Mouse (Mus musculus): ENCODE data around the gene Cpne1. TPM values are rescaled to one million over a fixed set of nuclear protein-coding genes. Genes with fewer than 3 reads are reported as not detected.
"Not testable (repeated sequence)": the region's sequence is repeated elsewhere in the genome, so short reads cannot be mapped to it uniquely, and the experiment has no call there.

The Cpne1 gene
- polyA plus RNA-seq, 1 experiment from 2014 or later: 42.3 TPM

GRCm38 (mm10) chr2:156123731-156124130 lies 12.0 kb upstream of the Cpne1 start:
- TF ChIP-seq EP300 (IDR thresholded peaks at IDR 0.05): no peak
- no peak for TF ChIP-seq CTCF (IDR thresholded peaks at IDR 0.05)

GRCm38 (mm10) chr2:156119566-156119965 lies 7.8 kb upstream of the Cpne1 start:
- Histone ChIP-seq H3K9ac (replicated peaks; ENCODE audit: low read depth) (no peak overlapping the region), H3K27me3 (replicated peaks; ENCODE audit: insufficient read depth, low read length) (no peaks in the 10 kb centered on the region), H3K4me3 (ENCODE audit: low read depth, low read length) (no peak overlapping the region), H3K4me1 (ENCODE audit: insufficient read depth, low read depth, low read length) (no peaks in the 10 kb centered on the region), H3K36me3 (ENCODE audit: insufficient read depth, low read length) (peaks cover 7% of the 10 kb centered on the region; the same call in 1 of the 2 replicates), H3K9me3 (ENCODE audit: low read length) (no peaks in the 10 kb centered on the region), H3K27ac (ENCODE audit: low read length) (no peak overlapping the region), H3K4me2 (replicated peaks; ENCODE audit: low read depth, low read length) (no peak overlapping the region)
- DNase-seq (ENCODE audit: low spot score) (no peak), ATAC-seq (no peak)
- TF ChIP-seq EP300 (IDR thresholded peaks at IDR 0.05) (no peak), CTCF (IDR thresholded peaks at IDR 0.05) (no peak)

More at GRCm38 (mm10) chr2:156123731-156124130, 12.0 kb upstream of the Cpne1 start:
- 86% methylated on average over 5 of the region's 5 CpGs for WGBS
- Histone ChIP-seq H3K4me1 (ENCODE audit: insufficient read depth, low read depth, low read length) (no peaks in the 10 kb centered on the region), H3K4me2 (replicated peaks; ENCODE audit: low read depth, low read length) (no peak overlapping the region), H3K9me3 (ENCODE audit: low read length) (no peaks in the 10 kb centered on the region), H3K27ac (ENCODE audit: low read length) (no peak overlapping the region), H3K9ac (replicated peaks; ENCODE audit: low read depth) (no peak overlapping the region), H3K36me3 (ENCODE audit: insufficient read depth, low read length) (peaks cover 12% of the 10 kb centered on the region; the same call in 1 of the 2 replicates), H3K27me3 (replicated peaks; ENCODE audit: insufficient read depth, low read length) (no peaks in the 10 kb centered on the region), H3K4me3 (ENCODE audit: low read depth, low read length) (no peak overlapping the region)
- no peak for ATAC-seq
- DNase-seq (ENCODE audit: low spot score): no peak

GRCm38 (mm10) chr2:156112080-156112423 lies 287 bp upstream of the Cpne1 start:
- H3K4me2 ChIP-seq (replicated peaks; ENCODE audit: low read depth, low read length): peak overlapping the region; percentile 95
- not testable (repeated sequence) for DNase-seq (ENCODE audit: low spot score); ATAC-seq; H3K27me3 ChIP-seq (replicated peaks; ENCODE audit: insufficient read depth, low read length); H3K9me3 ChIP-seq (ENCODE audit: low read length); H3K36me3 ChIP-seq (ENCODE audit: insufficient read depth, low read length); H3K4me1 ChIP-seq (ENCODE audit: insufficient read depth, low read depth, low read length)
- H3K4me3 ChIP-seq (ENCODE audit: low read depth, low read length): peak overlapping the region; percentile 88
- H3K27ac ChIP-seq (ENCODE audit: low read length): peak overlapping the region; percentile 83; the same call in 1 of the 2 replicates
- peak overlapping the region; percentile 75 for H3K9ac ChIP-seq (replicated peaks; ENCODE audit: low read depth)
- WGBS: 19% methylated on average over 5 of the region's 5 CpGs

- WGBS: under 1% methylated on average over 16 of the region's 16 CpGs
- peak overlapping the region; percentile 88 for H3K4me3 ChIP-seq (ENCODE audit: low read depth, low read length)
- DNase-seq (ENCODE audit: low spot score): peak; percentile 61
- TF ChIP-seq CTCF (IDR thresholded peaks at IDR 0.05) (no peak), EP300 (IDR thresholded peaks at IDR 0.05) (no peak)
- H3K9me3 ChIP-seq (ENCODE audit: low read length): no peaks in the 10 kb centered on the region
- H3K4me2 ChIP-seq (replicated peaks; ENCODE audit: low read depth, low read length): peak overlapping the region; percentile 95
- no peaks in the 10 kb centered on the region; the same call in 1 of the 2 replicates for H3K4me1 ChIP-seq (ENCODE audit: insufficient read depth, low read depth, low read length)
- peak; percentile 66 for ATAC-seq
- peak overlapping the region; percentile 83 for H3K27ac ChIP-seq (ENCODE audit: low read length)
- no peaks in the 10 kb centered on the region for H3K36me3 ChIP-seq (ENCODE audit: insufficient read depth, low read length)
- no peaks in the 10 kb centered on the region for H3K27me3 ChIP-seq (replicated peaks; ENCODE audit: insufficient read depth, low read length)
- H3K9ac ChIP-seq (replicated peaks; ENCODE audit: low read depth): peak overlapping the region; percentile 75
These were observed 973 bp downstream of the Cpne1 start for GRCm38 (mm10) chr2:156110627-156111357.

- Histone ChIP-seq H3K4me3 (ENCODE audit: low read depth, low read length) (no peak overlapping the region), H3K9me3 (ENCODE audit: low read length) (no peaks in the 10 kb centered on the region), H3K4me1 (ENCODE audit: insufficient read depth, low read depth, low read length) (no peaks in the 10 kb centered on the region), H3K9ac (replicated peaks; ENCODE audit: low read depth) (no peak overlapping the region), H3K27ac (ENCODE audit: low read length) (no peak overlapping the region), H3K36me3 (ENCODE audit: insufficient read depth, low read length) (peaks cover 19% of the 10 kb centered on the region), H3K4me2 (replicated peaks; ENCODE audit: low read depth, low read length) (no peak overlapping the region), H3K27me3 (replicated peaks; ENCODE audit: insufficient read depth, low read length) (no peaks in the 10 kb centered on the region)
- DNase-seq (ENCODE audit: low spot score) (peak; percentile 60), ATAC-seq (no peak)
- no peak for TF ChIP-seq EP300 (IDR thresholded peaks at IDR 0.05)
- TF ChIP-seq CTCF (IDR thresholded peaks at IDR 0.05): no peak
- WGBS: 55% methylated on average over 5 of the region's 5 CpGs
These were observed 19.8 kb downstream of the Cpne1 start for GRCm38 (mm10) chr2:156091926-156092325.

- H3K9ac ChIP-seq (replicated peaks; ENCODE audit: low read depth): no peak overlapping the region
- H3K4me3 ChIP-seq (ENCODE audit: low read depth, low read length): no peak overlapping the region
- H3K4me2 ChIP-seq (replicated peaks; ENCODE audit: low read depth, low read length): no peak overlapping the region
- ATAC-seq (no peak), DNase-seq (ENCODE audit: low spot score) (no peak)
- H3K9me3 ChIP-seq (ENCODE audit: low read length): no peaks in the 10 kb centered on the region
- H3K36me3 ChIP-seq (ENCODE audit: insufficient read depth, low read length): 0 out of 2 replicates have a peak, but pooled peaks cover 6% of the 10 kb centered on the region
- H3K27me3 ChIP-seq (replicated peaks; ENCODE audit: insufficient read depth, low read length): no peaks in the 10 kb centered on the region
- WGBS: 90% methylated on average over 1 of the region's 1 CpGs
- TF ChIP-seq EP300 (IDR thresholded peaks at IDR 0.05) (no peak), CTCF (IDR thresholded peaks at IDR 0.05) (no peak)
- H3K27ac ChIP-seq (ENCODE audit: low read length): no peak overlapping the region
- no peaks in the 10 kb centered on the region for H3K4me1 ChIP-seq (ENCODE audit: insufficient read depth, low read depth, low read length)
These were observed 22.0 kb downstream of the Cpne1 start for GRCm38 (mm10) chr2:156089799-156090198.

Data from lung, postnatal 0 days (tissue).